Mouse (Mus musculus) stomach, postnatal 0 days (tissue): Measurements from ENCODE around the gene Lamtor2.

Experiments used
- CTCF ChIP-seq: IDR thresholded peaks from 2 replicates; pipeline ENCODE4 v1.5.1; 2016; ENCODE audit warnings: antibody characterized with exemption, low read depth, mild to moderate bottlenecking, moderate library complexity
- EP300 ChIP-seq: optimal IDR thresholded peaks from 2 replicates; pipeline ENCODE3; 2016; ENCODE audit warnings: antibody characterized with exemption

GRCm38 (mm10) chr3:88529204-88530000 lies 23.5 kb downstream of the Lamtor2 start:
- TF ChIP-seq CTCF (no peak), EP300 (no peak)
